Mouse (Mus musculus): ENCODE measurements around the gene Hoxd3. TPM values are rescaled to one million over a fixed set of nuclear protein-coding genes. Genes with fewer than 3 reads are reported as not detected.
A peak's percentile ranks its signal among the peaks of the same experiment; 100 is the strongest.

Hoxd3 gene
- total and polyA plus RNA-seq, 3 experiments, result not detected

DNA sequence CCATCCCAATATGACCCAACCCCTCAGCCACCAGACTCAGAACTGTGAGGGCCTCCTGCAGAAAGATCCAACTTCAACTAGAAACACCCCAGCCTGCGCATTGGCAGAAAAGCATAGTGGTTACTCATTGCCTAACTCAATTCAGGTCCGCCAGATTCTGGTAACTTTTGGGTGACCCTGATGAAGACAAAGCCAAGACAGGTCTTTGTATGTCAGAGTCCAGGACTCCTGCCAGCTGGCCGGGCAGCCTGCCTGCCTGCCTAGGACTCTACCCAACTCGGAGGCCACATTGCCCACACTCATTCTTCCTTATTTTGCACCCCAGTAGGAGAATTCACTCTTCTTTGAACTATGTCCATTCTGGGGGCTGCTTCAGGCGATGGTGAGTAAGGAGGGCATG is 14.8 kb downstream of the Hoxd3 start, which contains the start of gene Gm28230:
Gene Gm28230, plus strand, starts transcription at position 178 of the 400 bp plus-strand sequence.
- no peaks in the 10 kb centered on the region for H3K79me2 ChIP-seq (ENCODE audit: control insufficient read depth, insufficient read depth, low read length, poor library complexity)
- TF ChIP-seq POLR2AphosphoS5 (IDR thresholded peaks at IDR 0.05; ENCODE audit: borderline replicate concordance, low read depth, low read length) (no peak), NRF1 (IDR thresholded peaks at IDR 0.05; ENCODE audit: insufficient read depth, low read depth, low read length, poor library complexity, severe bottlenecking) (no peak), UBTF (IDR thresholded peaks at IDR 0.05; ENCODE audit: borderline replicate concordance, insufficient read depth, low read depth, low read length) (no peak), NELFE (IDR thresholded peaks at IDR 0.05; ENCODE audit: low read depth, low read length) (no peak), MAX (IDR thresholded peaks at IDR 0.05; ENCODE audit: low read length) (no peak), SIN3A (IDR thresholded peaks at IDR 0.05; ENCODE audit: low read length) (no peak)
- peaks cover 0 to 2% of the 10 kb centered on the region in 2 experiments; a peak in 2 of 4 replicates for H3K27me3 ChIP-seq (ENCODE audit: control insufficient read depth in 1 of 2, insufficient read depth in 2 of 2, low read length in 2 of 2)
- no peak within 1 kb of the TSS for H3K4me3 ChIP-seq (ENCODE audit: control insufficient read depth in 1 of 2, insufficient read depth in 1 of 2, low read depth in 2 of 2, low read length in 2 of 2)
- no peaks in the 10 kb centered on the region for H3K4me1 ChIP-seq (ENCODE audit: control insufficient read depth in 1 of 2, insufficient read depth in 2 of 2, low read length in 2 of 2)
- no peak within 1 kb of the TSS for H3K27ac ChIP-seq (ENCODE audit: control insufficient read depth, low read depth, low read length)
- no peak within 1 kb of the TSS for H3K9ac ChIP-seq (ENCODE audit: control insufficient read depth, low read depth, low read length, poor library complexity, severe bottlenecking)
- no peak for DNase-seq (ENCODE audit: low read depth, low spot score)
- no peaks in the 10 kb centered on the region for H3K36me3 ChIP-seq (ENCODE audit: control insufficient read depth in 1 of 2, insufficient read depth in 2 of 2, low read length in 2 of 2)
- no peaks in the 10 kb centered on the region for H3K9me3 ChIP-seq (replicated peaks; ENCODE audit: insufficient read depth, low read length)

DNA sequence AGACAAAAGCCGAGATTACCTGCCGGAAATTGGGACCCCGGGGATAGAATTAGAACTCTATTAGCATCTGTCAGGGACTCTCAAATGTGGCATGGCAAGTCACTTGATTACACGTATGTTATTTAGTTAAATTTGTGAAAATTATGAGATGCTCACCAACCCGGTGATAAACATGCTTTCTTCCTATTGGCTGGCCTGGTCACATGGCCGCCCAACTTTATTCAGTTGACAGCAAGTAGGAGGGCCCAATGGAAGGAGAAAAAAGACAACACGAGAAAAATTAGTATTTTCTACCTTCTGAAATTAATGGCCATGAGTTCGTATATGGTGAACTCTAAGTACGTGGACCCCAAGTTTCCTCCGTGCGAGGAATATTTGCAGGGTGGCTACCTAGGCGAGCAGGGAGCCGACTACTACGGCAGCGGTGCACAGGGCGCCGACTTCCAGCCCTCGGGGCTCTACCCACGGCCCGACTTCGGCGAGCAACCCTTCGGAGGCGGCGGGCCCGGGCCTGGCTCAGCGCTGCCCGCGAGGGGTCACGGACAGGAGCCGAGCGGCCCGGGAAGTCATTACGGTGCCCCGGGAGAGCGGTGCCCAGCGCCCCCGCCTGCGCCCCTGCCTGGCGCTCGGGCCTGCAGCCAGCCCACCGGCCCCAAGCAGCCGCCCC is 15.4 kb downstream of the Hoxd3 start:
- H3K27ac ChIP-seq (ENCODE audit: control insufficient read depth, low read depth, low read length), result no peak overlapping the region
- H3K4me1 ChIP-seq (ENCODE audit: control insufficient read depth in 1 of 2, insufficient read depth in 2 of 2, low read length in 2 of 2), result no peaks in the 10 kb centered on the region
- no peak overlapping the region for H3K9ac ChIP-seq (ENCODE audit: control insufficient read depth, low read depth, low read length, poor library complexity, severe bottlenecking)
- no peaks in the 10 kb centered on the region for H3K9me3 ChIP-seq (replicated peaks; ENCODE audit: insufficient read depth, low read length)
- no peaks in the 10 kb centered on the region for H3K36me3 ChIP-seq (ENCODE audit: control insufficient read depth in 1 of 2, insufficient read depth in 2 of 2, low read length in 2 of 2)
- DNase-seq (ENCODE audit: low read depth, low spot score), result no peak
- peaks cover 0 to 2% of the 10 kb centered on the region in 2 experiments; a peak in 3 of 4 replicates for H3K27me3 ChIP-seq (ENCODE audit: control insufficient read depth in 1 of 2, insufficient read depth in 2 of 2, low read length in 2 of 2)
- H3K4me3 ChIP-seq (ENCODE audit: control insufficient read depth in 1 of 2, insufficient read depth in 1 of 2, low read depth in 2 of 2, low read length in 2 of 2), result no peak overlapping the region
- TF ChIP-seq JUND (IDR thresholded peaks at IDR 0.05; ENCODE audit: low read depth, low read length), result no peak
- 0 out of 2 replicates have a peak, but pooled peaks have one; percentile 36 for TF ChIP-seq USF1 (IDR thresholded peaks at IDR 0.05; ENCODE audit: low read depth, low read length)
- H3K79me2 ChIP-seq (ENCODE audit: control insufficient read depth, insufficient read depth, low read length, poor library complexity), result no peaks in the 10 kb centered on the region

GRCm38 (mm10) chr2:74727640-74728302 is 16.0 kb downstream of the Hoxd3 start:
- Histone ChIP-seq H3K27me3 (ENCODE audit: control insufficient read depth in 1 of 2, insufficient read depth in 2 of 2, low read length in 2 of 2) (peaks cover 0 to 2% of the 10 kb centered on the region in 2 experiments; a peak in 3 of 4 replicates), H3K4me3 (ENCODE audit: control insufficient read depth in 1 of 2, insufficient read depth in 1 of 2, low read depth in 2 of 2, low read length in 2 of 2) (no peak overlapping the region), H3K4me1 (ENCODE audit: control insufficient read depth in 1 of 2, insufficient read depth in 2 of 2, low read length in 2 of 2) (no peaks in the 10 kb centered on the region)

More at GRCm38 (mm10) chr2:74727640-74728302, 16.0 kb downstream of the Hoxd3 start:
- Histone ChIP-seq H3K36me3 (ENCODE audit: control insufficient read depth in 1 of 2, insufficient read depth in 2 of 2, low read length in 2 of 2) (no peaks in the 10 kb centered on the region), H3K27ac (ENCODE audit: control insufficient read depth, low read depth, low read length) (no peak overlapping the region), H3K79me2 (ENCODE audit: control insufficient read depth, insufficient read depth, low read length, poor library complexity) (no peaks in the 10 kb centered on the region), H3K9ac (ENCODE audit: control insufficient read depth, low read depth, low read length, poor library complexity, severe bottlenecking) (no peak overlapping the region), H3K9me3 (replicated peaks; ENCODE audit: insufficient read depth, low read length) (no peaks in the 10 kb centered on the region)
- DNase-seq (ENCODE audit: low read depth, low spot score), result no peak
- TF ChIP-seq POLR2AphosphoS5 (IDR thresholded peaks at IDR 0.05; ENCODE audit: borderline replicate concordance, low read depth, low read length) (no peak), MYB (IDR thresholded peaks at IDR 0.05; ENCODE audit: low read depth, low read length) (no peak), GABPA (IDR thresholded peaks at IDR 0.05; ENCODE audit: low read depth, low read length) (no peak), UBTF (IDR thresholded peaks at IDR 0.05; ENCODE audit: borderline replicate concordance, insufficient read depth, low read depth, low read length) (no peak), SIN3A (IDR thresholded peaks at IDR 0.05; ENCODE audit: low read length) (no peak), CHD1 (IDR thresholded peaks at IDR 0.05; ENCODE audit: low read depth, low read length) (no peak), CHD2 (IDR thresholded peaks at IDR 0.05; ENCODE audit: low read length) (no peak), NELFE (IDR thresholded peaks at IDR 0.05; ENCODE audit: low read depth, low read length) (no peak), JUND (IDR thresholded peaks at IDR 0.05; ENCODE audit: low read depth, low read length) (no peak), RCOR1 (IDR thresholded peaks at IDR 0.05; ENCODE audit: low read depth, low read length) (no peak), ETS1 (IDR thresholded peaks at IDR 0.05; ENCODE audit: low read depth, low read length) (no peak), MAZ (IDR thresholded peaks at IDR 0.05; ENCODE audit: low read depth, low read length) (no peak), POLR2A (IDR thresholded peaks at IDR 0.05; ENCODE audit: control insufficient read depth in 1 of 2, insufficient read depth in 1 of 2, low read depth in 1 of 2, low read length in 2 of 2, poor library complexity in 1 of 2) (no peak), TCF12 (IDR thresholded peaks at IDR 0.05; ENCODE audit: low read depth, low read length) (no peak), SMC3 (IDR thresholded peaks at IDR 0.05; ENCODE audit: low read depth, low read length) (no peak)
